Mouse (Mus musculus): ENCODE results near the gene Ift88. TPM values are rescaled to one million over a fixed set of nuclear protein-coding genes. Genes with fewer than 3 reads are reported as not detected.

The Ift88 gene
- 1.9 and 4.6 TPM in 2 replicates for polyA plus RNA-seq (2012; rRNA removed; ENCODE audit: low replicate concordance)

DNA sequence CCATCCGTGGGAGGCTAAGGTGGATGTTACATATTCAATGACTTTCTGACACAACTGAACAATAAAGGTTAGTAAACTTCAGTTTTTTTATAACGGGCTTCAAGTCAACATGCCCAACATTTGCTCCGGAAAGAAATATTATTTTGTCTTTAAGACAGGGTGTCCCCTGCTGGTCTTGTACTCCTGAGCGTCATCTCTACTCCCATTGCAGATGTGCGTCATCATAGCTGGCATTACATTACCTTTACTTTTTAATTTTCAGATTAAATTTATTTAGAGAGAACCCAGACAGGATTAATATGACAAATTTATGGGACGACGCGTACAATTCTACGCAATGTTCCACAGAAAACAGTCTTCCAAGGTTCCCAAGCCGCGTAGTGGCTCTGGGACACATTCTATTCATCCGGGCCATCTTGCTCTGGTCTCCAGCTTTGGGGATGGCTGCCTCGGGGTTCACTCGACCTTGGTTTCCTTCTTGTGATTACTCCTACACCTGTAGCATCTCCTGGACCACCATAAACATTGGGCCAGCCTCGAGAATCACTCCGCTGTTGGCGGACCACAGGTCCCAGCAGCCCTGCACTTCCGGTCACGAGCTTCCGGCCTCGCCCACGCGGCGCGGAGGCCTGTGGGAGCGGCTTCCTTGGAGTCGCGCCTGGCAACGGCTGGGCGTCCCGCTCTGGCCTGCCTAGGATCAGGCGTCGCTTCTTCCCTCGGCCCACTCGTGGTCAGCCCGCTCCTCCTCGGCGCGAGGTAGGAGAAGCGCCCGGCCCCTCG lies at the start of gene Ift88:
Gene Ift88 (plus strand): TSS at position 631 of the 780 bp plus-strand sequence.

DNA sequence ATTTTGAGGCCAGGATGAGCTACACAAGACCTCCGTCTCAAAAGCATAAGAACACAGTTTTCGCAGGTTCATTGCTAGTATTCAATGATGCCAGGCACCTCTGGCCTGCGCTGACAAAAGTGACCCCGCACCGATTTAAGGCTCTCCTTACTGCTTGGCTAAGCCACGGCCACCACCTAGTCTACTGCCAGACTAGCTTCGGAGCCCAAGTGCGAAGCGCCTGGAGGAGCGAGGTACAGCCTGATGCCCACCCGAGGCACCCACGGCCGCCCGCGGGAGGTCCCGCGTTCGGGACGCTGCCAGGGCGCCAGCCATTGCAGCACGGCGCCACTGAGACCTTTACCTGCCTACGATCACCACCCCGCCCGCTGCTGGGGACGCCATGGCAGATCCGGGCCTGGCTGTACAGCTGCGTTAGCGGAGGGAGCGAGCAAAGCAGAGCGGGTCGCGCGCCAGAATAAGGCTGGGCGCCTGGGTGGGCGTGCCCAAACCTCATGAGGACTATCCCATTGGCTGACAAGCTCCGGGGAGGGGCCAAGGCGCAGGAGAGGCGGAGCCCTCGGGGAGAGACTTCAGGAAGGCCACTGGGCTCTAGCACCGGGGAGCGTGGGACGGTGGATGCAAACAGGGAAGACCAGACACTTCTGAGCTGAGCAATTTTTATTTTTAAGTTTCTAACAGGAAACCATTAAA lies 25.7 kb upstream of the Ift88 start, which contains the start of gene Cryl1:
Gene Cryl1 (minus strand): TSS at position 465 of the 693 bp plus-strand sequence.

DNA sequence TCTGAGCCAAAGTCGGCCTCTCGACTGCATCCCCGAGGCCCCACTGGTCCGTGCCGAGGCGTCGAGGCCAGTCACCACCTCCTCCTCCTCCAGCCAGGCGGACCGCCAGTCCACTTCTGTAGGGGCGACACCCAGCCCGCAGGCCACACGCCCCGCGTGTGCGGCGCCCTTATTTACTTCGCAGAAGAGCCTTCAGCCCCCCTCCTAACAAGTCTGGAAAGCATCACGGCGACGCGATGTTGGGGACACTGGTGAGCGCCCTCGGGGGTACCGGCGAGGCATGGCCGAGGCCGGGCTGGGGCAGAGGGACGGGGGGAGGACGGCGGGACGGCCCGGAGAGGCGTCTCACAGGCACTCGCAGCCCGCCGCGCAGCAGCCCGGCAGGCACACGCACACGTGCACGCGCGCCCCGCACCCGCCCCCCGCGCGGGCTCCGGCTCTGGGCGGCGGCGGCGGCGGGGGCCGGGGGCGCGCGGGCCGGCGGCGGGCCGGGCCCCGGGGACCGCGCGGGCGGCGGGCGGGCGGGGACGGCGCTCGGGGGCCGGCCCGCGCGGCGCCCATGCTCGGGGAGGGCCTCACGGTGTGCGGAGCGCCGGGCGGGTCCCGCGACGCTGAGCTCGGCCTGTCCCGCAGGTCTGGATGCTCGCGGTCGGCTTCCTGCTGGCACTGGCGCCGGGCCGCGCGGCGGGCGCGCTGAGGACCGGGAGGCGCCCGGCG lies 101.0 kb downstream of the Ift88 start, which contains the start of gene Il17d:
Gene Il17d (plus strand): TSS at position 107 of the 717 bp plus-strand sequence.

Other genes with a start within 250 kb of the Ift88 start
- gene Cryl1, start 25.5 kb upstream of the Ift88 start, polyA plus RNA-seq (2012; rRNA removed; ENCODE audit: low replicate concordance) = 19.2 and 37.6 TPM in 2 replicates
- gene Il17d, start 100.7 kb downstream of the Ift88 start, polyA plus RNA-seq (2012; rRNA removed; ENCODE audit: low replicate concordance) = 16.0 and 40.0 TPM in 2 replicates
- 10.5 and 24.0 TPM in 2 replicates for gene Eef1akmt1, start 147.6 kb downstream of the Ift88 start, polyA plus RNA-seq (2012; rRNA removed; ENCODE audit: low replicate concordance)
- 2.2 and 4.6 TPM in 2 replicates for gene Xpo4, start 241.4 kb downstream of the Ift88 start, polyA plus RNA-seq (2012; rRNA removed; ENCODE audit: low replicate concordance)

Measured in mammary gland, adult 2 months (tissue).